Mouse (Mus musculus) layer of hippocampus, adult 8-10 months (tissue): ENCODE results near the gene Rbm47. TPM values are rescaled to one million over a fixed set of nuclear protein-coding genes. Genes with fewer than 3 reads are reported as not detected.
"Not testable (repeated sequence)": the region's sequence is repeated elsewhere in the genome, so short reads cannot be mapped to it uniquely, and the experiment has no call there.

Experiments used
- DNase-seq, 2 experiments: peaks; one replicate each; pipeline ENCODE4 v3.0.0; 2022; ENCODE audit warnings: low spot score in 2 of 2
- total RNA-seq, 4 experiments: library from RNA; stranded (reverse); gene quantifications; 2 replicates each; pipeline ENCODE4 v1.2.4; 2022

The Rbm47 gene
- 1 to 10 TPM; 1.5 to 4.4 (median 2.6) TPM for total RNA-seq

DNA sequence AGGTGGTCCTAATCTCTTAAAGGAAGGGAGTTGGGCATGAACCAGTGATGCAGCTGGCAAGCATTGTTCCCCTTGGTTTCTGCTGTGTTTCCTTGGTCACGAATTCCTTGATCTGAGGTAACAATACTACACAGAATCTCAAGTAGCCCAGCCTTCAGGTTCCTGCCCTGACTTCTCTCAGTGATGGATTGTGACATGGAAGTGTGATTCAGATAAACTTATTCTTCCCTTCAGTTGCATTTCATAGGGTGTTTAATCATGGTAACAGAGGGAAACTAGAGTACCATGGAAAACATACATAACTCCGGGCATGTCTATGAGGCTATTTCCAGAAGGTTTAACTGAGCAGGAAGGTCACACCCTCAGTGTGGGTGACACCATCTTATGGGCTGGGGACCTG lies at the start of gene Rbm47:
TSS of gene Rbm47 (minus strand) at position 101 of the 400 bp plus-strand sequence.
- no peak for DNase-seq

DNA sequence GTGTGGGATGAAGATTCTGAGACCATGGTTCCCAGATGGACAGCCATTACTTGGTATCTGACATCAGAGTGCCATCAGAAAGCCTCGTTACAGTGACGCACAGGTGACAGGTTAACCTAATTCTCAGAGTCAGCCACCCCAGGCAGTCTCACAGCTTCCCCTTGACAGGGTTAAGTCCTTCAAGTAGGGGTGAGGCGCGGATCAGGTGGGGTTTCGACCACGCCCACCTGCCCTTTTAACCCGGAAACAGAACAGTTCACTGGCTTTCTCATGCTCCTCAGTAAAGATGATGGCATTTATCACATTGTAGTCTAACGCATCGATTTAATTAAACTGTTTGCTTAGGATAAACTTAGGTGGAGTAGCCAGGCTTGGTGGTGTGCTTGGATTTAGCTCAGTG lies 47.7 kb upstream of the Rbm47 start:
- no peak for DNase-seq

DNA sequence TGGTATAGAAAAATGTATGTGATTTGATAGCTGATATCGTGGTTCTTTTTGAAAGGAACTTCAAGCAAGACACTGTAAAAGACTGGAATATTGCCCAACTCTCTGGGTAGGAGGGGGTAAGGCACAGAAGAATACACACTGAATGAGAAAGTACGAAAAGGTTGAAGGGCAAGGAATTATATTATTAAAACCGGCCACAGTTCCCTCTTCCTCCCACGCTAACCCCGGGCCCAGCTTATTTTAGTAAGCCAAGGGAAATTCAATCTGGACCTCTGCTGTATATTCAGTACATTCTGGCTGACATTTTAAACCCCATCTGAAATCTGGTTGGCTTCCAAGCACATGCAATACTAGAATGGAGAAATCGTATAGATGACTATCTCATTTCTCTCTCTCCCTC lies 46.8 kb upstream of the Rbm47 start:
- no peak for DNase-seq

DNA sequence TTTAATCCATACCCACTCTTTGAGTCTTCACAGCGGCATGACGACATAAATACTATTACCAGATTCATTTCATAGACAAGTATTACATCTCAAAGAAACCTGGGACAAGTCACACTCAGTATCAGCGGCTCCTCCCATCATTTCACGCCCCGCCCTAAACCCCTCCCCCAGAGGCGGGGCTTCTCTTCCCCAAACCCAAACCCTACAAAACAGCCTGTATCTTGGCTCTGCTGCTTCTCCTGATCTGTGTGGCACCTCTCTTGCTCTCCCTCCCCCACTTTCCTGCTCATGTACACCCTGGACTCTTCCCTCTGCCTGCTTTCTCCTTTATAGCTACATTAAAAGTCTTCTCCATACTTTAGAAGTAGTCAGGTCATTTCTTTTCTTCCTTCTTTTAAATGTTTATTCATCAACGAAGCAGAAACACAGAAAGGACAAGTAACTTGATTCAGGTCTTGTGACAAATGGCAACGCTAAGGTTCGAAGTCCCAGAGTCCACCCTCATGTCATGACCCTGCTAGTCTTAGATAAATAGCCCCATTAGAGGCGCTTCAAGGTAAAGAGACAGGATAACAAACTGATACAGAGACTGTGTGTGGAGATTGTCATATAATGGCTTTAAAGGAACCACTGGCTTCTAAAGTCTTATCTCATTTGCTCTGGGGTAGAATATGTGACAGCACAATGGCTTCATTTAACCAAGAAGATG lies 42.8 kb upstream of the Rbm47 start:
- no peak for DNase-seq

DNA sequence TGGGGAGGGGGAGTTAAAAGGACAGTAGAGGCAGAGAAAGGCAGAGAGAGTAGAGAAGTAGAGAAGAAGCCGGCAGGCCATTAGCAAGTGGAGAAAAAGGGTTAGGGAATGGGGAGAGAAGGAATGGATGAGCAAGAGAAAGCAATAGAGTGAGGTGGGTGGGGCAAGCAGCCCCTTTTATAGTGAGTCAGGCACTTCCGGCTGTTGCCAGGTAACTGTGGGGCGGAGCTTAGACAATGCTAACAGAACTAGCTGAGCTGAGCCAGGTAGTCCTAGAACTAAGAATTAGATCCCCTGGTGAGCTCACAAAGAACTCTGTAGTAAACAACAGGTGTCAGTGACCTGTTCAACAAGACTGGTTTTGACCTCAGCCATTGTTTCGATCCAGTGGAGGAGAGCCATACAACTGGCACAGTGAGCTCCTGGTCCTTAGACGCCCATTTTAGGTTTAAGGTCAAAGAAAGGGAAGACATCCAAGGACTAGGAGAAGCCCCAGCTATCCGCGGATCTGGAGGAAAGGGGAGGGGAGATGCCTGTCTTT lies 41.5 kb upstream of the Rbm47 start:
- no peak for DNase-seq

DNA sequence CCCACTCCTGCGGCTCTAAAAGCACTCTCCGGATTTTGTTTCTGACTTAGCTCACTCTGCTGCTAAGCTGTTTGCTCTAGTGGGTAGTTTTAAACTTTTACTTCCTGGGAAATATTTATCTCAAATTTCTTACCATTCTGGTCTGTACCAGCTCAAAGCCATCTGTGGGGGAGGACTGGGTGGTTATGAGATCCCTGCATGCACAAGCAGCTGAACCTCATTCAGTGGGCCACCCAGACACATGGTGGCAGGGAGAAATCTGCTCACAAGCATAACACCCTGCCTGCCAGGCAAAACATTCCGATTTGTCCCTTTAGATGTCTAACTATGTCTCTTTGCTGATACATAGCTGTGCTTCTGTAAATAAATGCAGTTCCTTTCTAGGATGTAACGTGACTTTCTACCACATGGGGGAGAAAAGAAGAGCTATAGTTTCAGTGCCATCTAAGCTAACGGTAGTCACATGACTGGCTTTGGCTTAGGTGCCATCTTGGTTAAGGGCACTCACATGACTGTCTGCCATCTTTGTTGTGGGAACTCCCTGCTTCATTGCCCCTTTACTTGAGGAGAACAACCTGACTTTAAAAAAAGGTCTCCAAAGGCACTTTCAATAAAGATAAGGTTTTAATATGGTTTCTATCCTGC lies 36.7 kb upstream of the Rbm47 start:
- DNase-seq: no peak

DNA sequence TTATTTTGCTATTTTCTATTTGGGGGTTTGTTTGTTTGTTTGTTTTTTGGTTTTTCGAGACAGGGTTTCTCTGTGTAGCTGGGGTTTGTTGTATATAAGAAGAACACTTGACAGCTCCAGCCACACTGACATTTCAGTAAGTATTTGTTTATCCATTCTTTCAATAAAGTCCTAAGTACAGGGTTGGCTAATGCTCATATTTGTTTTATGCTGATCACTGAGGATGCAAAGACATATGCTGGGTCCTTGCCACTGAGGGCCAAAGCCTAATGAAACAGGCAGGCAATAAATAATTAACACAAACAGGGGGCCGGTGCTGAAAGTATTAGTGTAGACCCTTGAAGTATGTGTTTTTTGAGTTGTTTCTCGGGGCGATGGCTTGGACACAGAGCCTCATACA lies 32.0 kb upstream of the Rbm47 start:
- DNase-seq: no peak

DNA sequence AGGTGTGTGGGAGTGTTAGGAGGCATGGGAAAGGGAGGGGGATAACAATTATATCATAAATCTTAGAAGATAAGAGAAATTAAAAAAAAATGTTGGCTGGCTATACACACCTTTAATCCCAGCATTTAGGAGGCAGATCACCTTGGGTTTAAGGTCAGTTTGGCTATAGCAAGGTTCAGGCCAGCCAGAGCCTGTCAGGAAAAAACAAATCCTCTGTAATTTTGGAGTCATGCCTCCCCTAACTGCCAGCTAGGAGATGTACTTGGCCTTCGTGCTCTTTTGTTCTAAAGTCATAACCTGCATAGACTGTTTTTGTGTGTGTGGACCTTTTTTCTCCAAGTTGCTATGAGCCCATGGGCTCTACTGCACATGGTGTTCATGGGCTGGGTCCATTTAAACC lies 30.5 kb upstream of the Rbm47 start:
- DNase-seq: no peak

DNA sequence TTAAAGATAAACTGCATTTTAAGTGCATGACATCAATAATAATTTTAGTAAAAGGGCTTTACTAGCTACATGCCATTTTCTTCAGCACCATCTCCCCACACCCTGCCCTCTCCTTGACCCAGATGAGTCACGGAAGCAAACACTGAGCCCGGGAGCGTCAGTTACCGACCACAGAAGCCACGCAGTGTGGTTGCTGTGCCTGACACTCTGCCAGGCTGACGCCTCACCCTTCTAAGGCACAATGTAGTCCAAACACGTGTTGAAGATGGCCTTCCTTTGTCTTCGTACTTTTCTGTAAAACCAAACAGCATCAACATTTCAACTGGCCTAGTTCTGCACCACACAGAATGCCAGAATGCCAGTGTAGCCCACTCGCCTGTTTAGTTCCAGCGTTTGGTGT lies 27.1 kb upstream of the Rbm47 start:
- DNase-seq: no peak

DNA sequence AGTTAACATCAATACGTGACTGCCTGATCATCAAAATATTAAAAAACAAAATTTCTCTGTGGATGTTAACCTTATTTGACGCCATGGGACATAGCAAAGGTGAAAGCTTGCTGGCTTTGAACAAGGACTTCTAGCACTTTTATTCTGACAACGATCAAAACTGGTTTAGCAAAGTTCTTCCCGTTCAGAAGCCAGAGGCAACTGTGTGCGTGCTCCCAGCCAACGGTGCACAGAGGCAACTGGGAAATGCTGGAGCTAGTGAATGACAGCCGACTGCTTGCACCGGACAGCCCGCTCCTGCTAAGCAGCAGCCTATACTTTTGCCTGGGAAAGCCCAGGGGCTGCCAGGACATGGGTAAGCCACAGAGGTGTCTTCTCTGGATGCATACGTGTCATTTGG lies 22.4 kb upstream of the Rbm47 start:
- DNase-seq: no peak

DNA sequence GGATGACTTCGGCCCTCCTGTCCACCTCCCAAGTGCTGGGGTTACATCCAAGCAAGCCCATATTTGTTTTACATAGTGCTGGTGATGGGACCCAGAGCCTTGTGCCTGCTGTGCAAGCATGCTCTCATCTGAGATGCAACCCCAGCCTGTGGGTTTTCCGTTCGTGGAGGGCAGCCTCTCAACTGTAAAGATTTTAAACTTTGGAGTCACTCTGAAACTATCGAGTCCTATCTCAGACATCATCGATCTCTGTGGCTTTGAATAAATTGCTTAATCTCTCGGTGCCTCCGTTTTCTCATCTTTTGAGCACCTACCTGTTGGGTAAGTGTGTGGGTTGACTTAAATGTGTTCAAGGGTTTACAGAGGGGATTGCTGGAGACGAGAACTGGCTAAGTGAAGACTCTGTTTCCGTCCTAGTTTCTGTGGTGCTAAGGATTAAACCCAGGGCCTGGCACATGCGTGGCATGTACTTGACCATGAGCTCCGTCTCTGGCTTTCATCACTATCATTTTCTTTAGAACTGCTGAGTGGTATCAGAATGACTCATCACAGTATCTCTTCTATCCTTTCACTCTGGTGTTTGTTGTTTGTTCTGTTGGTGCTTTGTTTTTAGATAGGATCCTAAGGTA lies 20.4 kb upstream of the Rbm47 start:
- DNase-seq: no peak

DNA sequence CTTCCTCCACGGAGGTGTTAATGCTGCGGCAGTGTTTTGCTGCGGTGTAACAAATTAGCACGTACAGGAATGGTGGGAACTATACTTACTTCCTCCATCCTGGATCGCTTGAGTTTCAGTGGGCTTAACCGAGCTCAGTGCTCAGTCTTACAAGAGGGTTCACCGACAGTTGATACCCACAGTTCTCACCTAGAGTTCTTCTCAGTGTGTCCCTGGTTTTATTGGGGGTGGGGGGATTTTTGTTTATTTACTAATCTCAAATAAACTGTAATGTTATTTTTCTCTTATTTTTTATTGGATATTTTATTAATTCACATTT lies 18.2 kb upstream of the Rbm47 start:
- DNase-seq: no peak

DNA sequence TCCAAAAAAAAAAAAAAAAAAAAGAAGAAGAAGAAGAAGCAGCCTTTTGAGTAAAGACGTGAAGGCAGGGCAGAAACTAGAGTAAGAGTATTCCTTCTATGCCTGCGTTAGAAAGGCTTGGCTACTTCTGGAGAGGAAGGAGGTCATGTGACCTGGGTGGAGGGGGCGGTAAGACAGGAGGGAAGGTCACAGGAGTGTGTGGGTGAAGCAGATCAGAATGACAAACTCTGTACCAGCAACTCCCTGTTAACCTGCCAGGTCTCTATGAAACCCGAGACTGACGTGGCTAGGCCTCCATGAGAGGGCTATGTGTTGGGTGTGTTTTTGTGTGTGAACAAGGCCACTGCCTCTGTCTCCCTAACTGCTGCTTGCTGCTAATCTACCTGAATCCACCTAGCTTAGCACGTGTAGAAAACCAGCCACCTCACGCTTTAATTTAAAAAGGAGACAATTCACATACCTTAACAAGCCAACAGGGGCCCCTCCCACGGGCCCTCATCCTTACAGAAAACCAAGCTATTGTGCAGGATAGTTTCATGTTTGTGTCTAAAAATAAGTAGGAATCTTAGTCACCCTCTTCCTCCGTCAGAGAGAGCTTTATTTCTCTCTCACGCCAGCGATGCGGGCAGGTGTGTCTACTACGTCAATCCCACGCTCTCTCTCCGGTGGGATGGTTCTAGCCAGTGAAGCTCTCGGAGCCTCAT lies 17.7 kb upstream of the Rbm47 start:
- DNase-seq: no peak

DNA sequence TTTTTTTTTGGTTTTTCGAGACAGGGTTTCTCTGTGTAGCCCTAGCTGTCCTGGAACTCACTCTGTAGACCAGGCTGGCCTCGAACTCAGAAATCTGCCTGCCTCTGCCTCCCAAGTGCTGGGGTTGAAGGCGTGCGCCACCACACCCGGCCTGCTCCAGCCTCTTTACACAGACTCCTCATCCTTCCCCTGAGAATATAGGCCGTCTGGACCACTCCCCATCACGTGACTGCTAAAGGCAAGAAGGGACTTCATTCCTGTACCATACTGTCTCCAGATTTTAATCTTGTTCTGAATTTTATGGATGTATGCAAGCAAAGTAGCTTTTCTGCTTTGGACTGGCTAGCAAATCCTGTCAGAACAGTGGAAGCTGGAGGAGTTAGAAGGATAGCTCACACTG lies 15.7 kb upstream of the Rbm47 start:
- not testable (repeated sequence) for DNase-seq

DNA sequence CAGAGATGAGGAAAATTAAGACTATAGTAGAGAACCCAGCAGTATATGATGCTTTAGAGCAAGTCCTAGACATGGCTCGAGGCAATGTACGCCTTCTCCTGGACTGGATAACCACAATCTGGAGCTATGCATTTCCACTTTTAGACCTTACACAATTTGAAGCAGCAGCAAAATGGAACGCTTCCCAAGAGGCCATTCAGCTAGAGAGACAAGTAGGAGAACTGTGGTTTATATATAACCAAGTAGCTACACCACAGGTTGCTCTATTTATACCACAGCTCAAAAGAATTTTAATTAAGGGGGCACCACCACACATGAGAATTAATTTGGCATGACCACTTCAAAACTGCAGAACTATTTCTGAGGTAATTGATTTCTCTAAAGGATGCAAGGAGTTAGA lies 9.2 kb upstream of the Rbm47 start:
- no peak for DNase-seq

DNA sequence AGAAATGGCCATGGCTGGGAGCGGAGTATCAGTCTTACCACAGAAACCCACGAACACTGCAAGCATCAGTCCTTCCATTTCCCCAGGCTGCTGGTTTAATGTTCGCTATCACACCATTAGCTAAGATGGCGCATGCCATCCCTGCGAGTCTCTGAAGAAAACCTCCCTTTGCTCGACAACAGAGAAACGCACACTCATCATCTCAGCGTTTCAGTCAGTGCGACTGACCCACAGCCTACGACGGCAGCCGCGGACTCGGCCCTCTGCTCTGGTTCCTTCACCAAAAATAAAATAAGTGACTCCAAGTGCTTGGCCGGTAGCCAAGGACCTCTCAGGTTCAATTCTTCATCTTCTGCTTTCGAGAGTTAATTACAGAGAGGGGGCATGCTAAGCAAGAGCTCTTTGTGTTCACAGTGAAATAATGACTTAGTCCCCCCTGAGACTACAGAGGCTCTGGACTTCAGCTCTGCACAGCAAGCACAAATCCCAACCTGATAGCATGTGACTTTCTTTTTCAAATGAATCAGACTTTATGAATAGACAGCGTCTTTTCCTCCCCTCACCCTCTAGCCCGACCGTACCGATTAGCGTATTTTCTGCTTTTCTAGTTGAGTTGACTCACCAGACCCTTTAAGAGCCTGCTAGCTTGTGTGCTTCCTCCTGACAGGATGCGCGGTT lies 1.4 kb upstream of the Rbm47 start:
- DNase-seq: no peak

DNA sequence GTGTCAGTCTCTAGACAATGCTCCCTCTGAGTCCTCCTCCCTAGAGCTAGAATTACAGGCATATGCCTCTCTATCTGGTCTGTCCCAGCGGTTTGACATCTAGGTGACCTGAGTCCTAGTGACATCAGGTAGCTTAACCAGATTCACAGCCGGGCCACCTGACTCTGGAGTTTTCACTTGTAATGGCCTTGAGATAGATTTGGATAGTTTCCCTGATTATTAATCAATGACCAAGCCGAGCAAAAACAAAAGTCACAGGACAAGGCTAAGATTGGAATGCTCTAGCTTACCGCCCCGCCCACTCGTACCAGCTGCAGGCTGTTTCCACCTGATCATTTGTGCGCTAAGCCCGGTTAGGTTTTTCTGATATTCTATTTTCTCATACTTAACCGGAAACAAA lies 2.3 kb downstream of the Rbm47 start:
- no peak for DNase-seq

DNA sequence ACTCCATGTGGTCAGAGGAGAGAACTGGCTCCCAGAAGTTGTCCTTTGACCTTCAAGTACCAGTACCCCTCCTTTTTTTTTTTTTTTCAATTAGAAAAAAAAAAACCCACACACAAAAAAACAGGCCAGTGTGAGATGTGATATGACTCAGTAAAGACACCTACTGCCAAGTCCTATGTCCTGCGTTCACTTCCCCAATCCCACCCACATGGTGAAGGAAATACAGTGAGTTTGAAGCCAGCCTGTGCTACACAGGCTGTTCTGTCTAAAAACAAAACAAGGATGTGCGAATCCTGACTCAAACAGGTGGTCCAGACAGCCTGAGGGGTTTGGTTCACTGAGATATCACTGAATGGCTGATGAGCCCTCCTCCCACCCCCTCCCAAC lies 3.8 kb downstream of the Rbm47 start:
- DNase-seq: no peak

DNA sequence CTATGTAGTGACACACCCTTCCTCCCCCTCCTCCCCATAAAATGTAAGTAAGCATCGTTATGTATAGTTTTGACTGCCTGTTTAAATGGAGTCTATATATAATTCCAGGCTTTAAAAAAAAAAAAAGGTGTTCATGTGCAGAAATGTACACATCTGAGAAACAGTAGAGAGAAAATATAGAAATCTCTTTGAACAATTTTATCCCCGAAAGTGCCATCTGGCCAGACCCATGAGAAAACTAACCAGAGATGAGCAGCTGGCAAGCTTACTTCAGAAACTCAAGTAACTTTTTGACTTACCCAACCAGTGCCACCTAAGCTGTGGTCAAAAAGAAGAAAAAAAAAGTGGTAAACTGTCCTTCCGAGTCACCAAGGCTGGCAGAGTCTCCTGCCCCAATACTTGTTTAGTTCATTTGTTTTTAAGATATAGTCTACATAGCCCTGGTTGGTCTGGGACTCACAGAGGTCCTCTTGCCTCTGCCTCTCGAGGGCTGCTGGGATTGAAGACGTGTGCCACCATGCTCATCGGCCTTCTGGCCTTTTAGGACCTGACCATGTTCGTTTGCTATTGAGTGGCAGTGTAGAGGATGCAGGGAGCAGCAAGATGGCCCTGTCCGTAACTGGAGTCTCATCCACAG lies 4.3 kb downstream of the Rbm47 start:
- DNase-seq: no peak

DNA sequence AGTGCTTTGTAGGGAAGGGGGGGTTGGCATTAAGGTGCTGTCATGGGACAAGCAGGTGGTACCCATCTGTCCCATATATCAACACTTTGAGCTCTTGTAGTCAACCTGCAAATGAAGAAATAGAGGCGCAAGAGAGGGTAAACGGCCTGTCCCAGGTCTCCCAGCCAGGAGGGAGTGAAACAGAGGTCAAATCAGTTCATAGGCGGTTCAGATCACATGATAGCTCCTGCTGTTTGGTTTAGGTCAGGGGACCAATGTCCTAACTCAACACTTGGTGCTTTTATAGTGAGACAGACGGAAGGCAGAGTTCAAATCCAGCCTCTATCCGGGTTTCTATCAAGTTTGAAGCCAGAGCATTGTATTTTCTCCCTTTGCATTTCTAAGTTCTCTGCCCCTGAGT lies 6.0 kb downstream of the Rbm47 start:
- no peak for DNase-seq

DNA sequence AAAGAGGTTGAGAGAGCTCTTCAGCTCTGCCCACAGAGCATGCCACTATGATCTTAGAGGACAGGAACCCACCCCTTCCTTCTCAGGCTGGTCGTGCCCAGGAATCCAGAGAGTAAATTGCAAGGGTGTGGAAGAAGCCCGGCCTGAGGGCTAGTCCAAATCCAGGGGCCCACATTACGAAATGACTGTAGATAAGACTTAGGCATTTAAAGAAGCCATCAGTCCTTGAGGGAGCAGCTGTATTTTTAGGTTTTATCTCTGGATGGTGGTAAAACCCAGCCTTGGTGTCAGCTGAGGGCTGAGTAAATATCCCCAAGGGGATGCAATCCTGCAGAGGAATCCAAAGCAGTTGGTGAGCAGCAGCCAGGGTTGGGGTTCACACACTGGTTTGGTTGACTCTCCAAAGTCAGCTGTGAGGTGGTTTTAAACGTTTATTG lies 6.7 kb downstream of the Rbm47 start:
- DNase-seq: no peak
